Mouse (Mus musculus): ENCODE data around the gene Zp1.

Zp1 gene

GRCm38 (mm10) chr19:10878201-10878837 is 42.1 kb downstream of the Zp1 start:
- in situ Hi-C loops (cut with MboI, MseI), result loop anchor here (5.0 kb wide), 1 partner anchor 41 kb away; the partner anchor contains the start of gene Slc15a3

GRCm38 (mm10) chr19:10871328-10871961 is 49.0 kb downstream of the Zp1 start:
- in situ Hi-C loops (cut with MboI, MseI), result loop anchor here (5.0 kb wide), 1 partner anchor 69 kb away; no protein-coding TSS in a partner anchor

GRCm38 (mm10) chr19:10870676-10871075 is 49.8 kb downstream of the Zp1 start:
- in situ Hi-C loops (cut with MboI, MseI), result loop anchor here (5.0 kb wide), 1 partner anchor 68 kb away; no protein-coding TSS in a partner anchor

- in situ Hi-C loops (cut with MboI, MseI), result loop anchor here (5.0 kb wide), 1 partner anchor 68 kb away; no protein-coding TSS in a partner anchor
Measured at GRCm38 (mm10) chr19:10869886-10870527, 50.4 kb downstream of the Zp1 start, which contains the start of gene Tmem132a. Gene Tmem132a, minus strand, starts transcription at chr19:10869940.

- in situ Hi-C loops (cut with MboI, MseI), result no loop called here
Measured at GRCm38 (mm10) chr19:10869241-10869885, 51.1 kb downstream of the Zp1 start.

GRCm38 (mm10) chr19:10868623-10869141 is 51.8 kb downstream of the Zp1 start:
- in situ Hi-C loops (cut with MboI, MseI), result no loop called here

- in situ Hi-C loops (cut with MboI, MseI), result no loop called here
Measured at GRCm38 (mm10) chr19:10867946-10868622, 52.3 kb downstream of the Zp1 start.

- in situ Hi-C loops (cut with MboI, MseI), result no loop called here
Measured at GRCm38 (mm10) chr19:10866351-10866750, 54.1 kb downstream of the Zp1 start.

Measured in T-helper 2 cell (primary cell).